9 mouse cellular contexts compared by ENCODE assay signal in the genomic region with DNA sequence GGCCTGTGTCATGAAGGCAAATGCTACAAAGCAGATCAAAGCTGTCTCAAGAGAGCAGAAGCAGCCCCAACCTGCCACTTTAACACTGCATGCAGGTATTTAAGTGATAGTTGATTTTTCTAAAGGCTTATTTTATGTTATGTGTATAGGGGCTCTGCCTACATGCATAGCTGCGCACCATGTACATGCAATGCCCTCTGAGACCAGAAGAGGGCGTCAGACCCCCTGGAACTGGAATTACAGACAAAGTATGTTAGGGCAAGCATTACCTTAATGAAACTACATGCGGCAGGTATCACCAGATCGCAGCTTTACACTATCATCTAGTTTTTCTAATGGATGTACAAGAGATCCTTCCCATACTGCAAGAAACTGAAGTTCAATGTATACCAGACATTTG. TPM values are rescaled to one million over a fixed set of nuclear protein-coding genes. Genes with fewer than 3 reads are reported as not detected.
DNase-seq lines count a peak whose midpoint lies in the region; ATAC-seq lines count a peak whose summit lies in the region.
"Had no signal": no experiment of that assay in that cellular context is flagged by ENCODE, and none has a peak within 500 bp of the region (broad histone marks: within the 10 kb centered on the region; RNA-seq: fewer than 3 reads in every experiment).

No protein-coding gene starts in this region.

- no peak overlapping the region for H3K4me3 ChIP-seq in heart, embryonic 10.5 days
- no peak overlapping the region for H3K4me3 ChIP-seq in heart, embryonic 11.5 days (ENCODE audit: low read depth, low read length)
- H3K4me3 ChIP-seq: embryonic facial prominence, embryonic 13.5 days had no signal

- H3K4me2 ChIP-seq in heart, embryonic 11.5 days = no peak overlapping the region
- H3K4me2 ChIP-seq: embryonic facial prominence, embryonic 13.5 days had no signal

- no peaks in the 10 kb centered on the region for H3K4me1 ChIP-seq in heart, embryonic 10.5 days
- H3K4me1 ChIP-seq in heart, embryonic 11.5 days (ENCODE audit: control insufficient read depth, insufficient read depth, low read length) = no peaks in the 10 kb centered on the region
- H3K4me1 ChIP-seq: embryonic facial prominence, embryonic 13.5 days had no signal

- peaks cover 86% of the 10 kb centered on the region for H3K36me3 ChIP-seq in heart, embryonic 10.5 days
- peaks cover 20% of the 10 kb centered on the region for H3K36me3 ChIP-seq in heart, embryonic 11.5 days (ENCODE audit: control insufficient read depth, insufficient read depth, low read length)

- no peak overlapping the region for H3K27ac ChIP-seq in heart, embryonic 10.5 days
- no peak overlapping the region for H3K27ac ChIP-seq in heart, embryonic 11.5 days (ENCODE audit: low read depth, low read length)
- H3K27ac ChIP-seq: embryonic facial prominence, embryonic 13.5 days had no signal

- ATAC-seq in erythroblast, adult 5-6 weeks (replicated peaks; ENCODE audit: low FRiP score, poor library complexity, severe bottlenecking) = 0 out of 2 replicates have a peak, but pooled peaks have one; percentile 58
- peak; percentile 85 for ATAC-seq in megakaryocyte progenitor cell, adult 5-6 weeks (replicated peaks; ENCODE audit: poor library complexity)
- no peak for ATAC-seq in heart, embryonic 11.5 days (replicated peaks; ENCODE audit: insufficient number of reproducible peaks, low FRiP score, low TSS enrichment)

- intact Hi-C loops in heart, postnatal 14 days (cut with DNase I) = no loop called here

- 68% methylated on average over 4 of the region's 4 CpGs for WGBS in heart, embryonic 10.5 days
- WGBS in heart, embryonic 11.5 days (ENCODE audit: insufficient replicate concordance) = 66% methylated on average over 4 of the region's 4 CpGs

- no peaks in the 10 kb centered on the region for H3K9me3 ChIP-seq in heart, embryonic 10.5 days
- H3K9me3 ChIP-seq in heart, embryonic 11.5 days (replicated peaks; ENCODE audit: control insufficient read depth, low read length) = no peaks in the 10 kb centered on the region
- H3K9me3 ChIP-seq: embryonic facial prominence, embryonic 13.5 days had no signal

- H3K27me3 ChIP-seq in heart, embryonic 10.5 days (ENCODE audit: insufficient read depth, poor library complexity, severe bottlenecking) = no peaks in the 10 kb centered on the region
- H3K27me3 ChIP-seq in heart, embryonic 11.5 days (ENCODE audit: control insufficient read depth, insufficient read depth, low read length) = no peaks in the 10 kb centered on the region
- H3K27me3 ChIP-seq: embryonic facial prominence, embryonic 13.5 days had no signal

- H3K9ac ChIP-seq in heart, embryonic 11.5 days (ENCODE audit: low read depth, low read length) = no peak overlapping the region
- H3K9ac ChIP-seq: embryonic facial prominence, embryonic 13.5 days had no signal

- DNase-seq in heart, postnatal 14 days = peak; percentile 13 to 62
- no peak for DNase-seq in heart, embryonic 10.5 days (ENCODE audit: low spot score)
- DNase-seq in right cerebral cortex, postnatal 4 days = peak; percentile 40
- DNase-seq in right cerebral cortex, postnatal 25 days = no peak
- peak; percentile 64 for DNase-seq in adrenal gland, postnatal 14 days

RNA-seq across cellular contexts. Expression of gene Rnf216, which starts 27.9 kb away (rescaled TPM):
- total RNA-seq in heart, postnatal 14 days (2021) = 10 to 100 TPM; 25.7 to 29.4 TPM
- 37.9 and 40.6 TPM in 2 replicates for polyA plus RNA-seq in heart, embryonic 10.5 days (2016; fragmentation: Nextera tagmentation; extraction: Ambion mirVana)
- total RNA-seq in adrenal gland, postnatal 14 days (2021) = 39.5 and 44.5 TPM in 2 replicates
- 10.4 and 19.9 TPM in 2 replicates for total RNA-seq in erythroblast, adult 5-6 weeks (2015; ENCODE audit: low replicate concordance)
- total RNA-seq in erythroblast, adult 5-6 weeks (2017; ENCODE audit: low replicate concordance) = 31.5 and 53.4 TPM in 2 replicates
- 43.8 and 53.6 TPM in 2 replicates for total RNA-seq in megakaryocyte progenitor cell, adult 5-6 weeks (2015)
- 38.2 and 40.9 TPM in 2 replicates for total RNA-seq in megakaryocyte progenitor cell, adult 5-6 weeks (2017)
- polyA plus RNA-seq in heart, embryonic 11.5 days (2014; fragmentation: Nextera tagmentation; extraction: Ambion mirVana) = 22.8 and 35.2 TPM in 2 replicates

Comparison
In these comparisons a context has a peak if more than half of its experiments do, and no peak if none do; other contexts are left out.
1. DNase-seq: peak in heart, postnatal 14 days (2 of 2), right cerebral cortex, postnatal 4 days (single experiment) and adrenal gland, postnatal 14 days (single experiment); none in heart, embryonic 10.5 days (single experiment) and right cerebral cortex, postnatal 25 days (single experiment).